Mouse (Mus musculus) lung, embryonic 16.5 days (tissue): ENCODE data around the gene Tvp23a. TPM values are rescaled to one million over a fixed set of nuclear protein-coding genes. Genes with fewer than 3 reads are reported as not detected.

Experiments
- ATAC-seq: fragments of 200-750 bp; cut with Nextera tagmentation; 2 replicates; pipeline ENCODE4 v1.8.0; 2017; ENCODE audit warnings: low read depth, mild to moderate bottlenecking, moderate library complexity
- H3K27ac ChIP-seq: fragments of 300-500 bp; sonication (generic); 2 replicates; pipeline ENCODE4 v1.5.1; 2014; ENCODE audit warnings: mild to moderate bottlenecking, control low read depth, low read length
- H3K27me3 ChIP-seq: fragments of 300-500 bp; sonication (generic); 2 replicates; pipeline ENCODE4 v1.6.1; 2014; ENCODE audit warnings: low read depth, low read length, mixed read lengths; ENCODE audit not compliant: control insufficient read depth, insufficient read depth
- H3K36me3 ChIP-seq: fragments of 300-500 bp; sonication (generic); 2 replicates; pipeline ENCODE4 v1.6.1; 2014; ENCODE audit warnings: low read length; ENCODE audit not compliant: control insufficient read depth, insufficient read depth
- H3K4me1 ChIP-seq: fragments of 300-500 bp; sonication (generic); replicated peaks from 2 replicates; pipeline ENCODE4 v1.6.1; 2014; ENCODE audit warnings: low read length, mixed read lengths; ENCODE audit not compliant: control insufficient read depth, insufficient read depth
- H3K4me2 ChIP-seq: fragments of 300-500 bp; sonication (generic); 2 replicates; pipeline ENCODE4 v1.6.1; 2014; ENCODE audit warnings: low read depth, low read length, control low read depth
- H3K4me3 ChIP-seq: fragments of 300-500 bp; sonication (generic); 2 replicates; pipeline ENCODE4 v1.5.1; 2014; ENCODE audit warnings: mild to moderate bottlenecking, low read length, control low read depth
- H3K9ac ChIP-seq: fragments of 300-500 bp; sonication (generic); 2 replicates; pipeline ENCODE4 v1.6.1; 2014; ENCODE audit warnings: low read length, control low read depth
- H3K9me3 ChIP-seq: fragments of 300-500 bp; sonication (generic); 2 replicates; pipeline ENCODE4 v1.6.1; 2016; ENCODE audit warnings: low read length; ENCODE audit not compliant: control insufficient read depth
- WGBS: fragments of 180-500 bp; shearing (Covaris S2); extraction: QIAGEN DNeasy Blood & Tissue Kit; methylation state at CpG from one replicate; pipeline ENCODE4 v1.1.7; 2014; 5-methylcytosine and 5-hydroxymethylcytosine counted together
- polyA plus RNA-seq: library from polyadenylated mRNA; unstranded; fragments of >200 nt; fragmentation: Nextera tagmentation; extraction: Ambion mirVana; gene quantifications from 2 replicates; pipeline ENCODE4 v1.2.1, GENCODE M21; 2015

The Tvp23a gene
- polyA plus RNA-seq, 1 experiment from 2014 or later = 8.1 TPM

DNA sequence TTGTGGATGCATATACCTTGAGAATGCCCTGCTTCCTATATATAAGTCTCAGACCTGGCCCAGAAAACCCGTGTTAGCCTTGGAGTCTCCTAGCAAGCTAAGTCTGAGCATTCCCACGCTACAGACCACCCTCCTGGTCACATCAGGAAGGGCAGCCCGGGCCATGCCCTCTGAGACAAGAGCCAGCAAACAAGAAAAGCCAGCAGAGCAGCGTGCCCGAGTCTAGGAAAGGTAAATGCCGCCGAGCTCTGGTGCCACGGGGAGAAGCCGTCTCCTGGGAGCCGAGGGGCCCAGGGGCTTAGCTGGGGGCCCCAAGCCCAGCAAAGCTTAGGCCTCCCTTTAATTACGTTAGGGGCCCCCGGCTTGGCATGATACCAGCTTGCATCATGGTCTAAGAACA lies 61.9 kb downstream of the Tvp23a start:
- no peaks in the 10 kb centered on the region for H3K36me3 ChIP-seq
- H3K4me3 ChIP-seq = no peak overlapping the region
- H3K9ac ChIP-seq = no peak overlapping the region
- no peak overlapping the region for H3K27ac ChIP-seq
- no peaks in the 10 kb centered on the region; the same call in 1 of the 2 replicates for H3K27me3 ChIP-seq
- ATAC-seq = 0 out of 2 replicates have a peak, but pooled peaks have one; percentile 7
- WGBS = 74% methylated on average over 12 of the region's 12 CpGs
- H3K9me3 ChIP-seq = no peaks in the 10 kb centered on the region
- no peak overlapping the region for H3K4me2 ChIP-seq
- peaks cover 12% of the 10 kb centered on the region for H3K4me1 ChIP-seq

DNA sequence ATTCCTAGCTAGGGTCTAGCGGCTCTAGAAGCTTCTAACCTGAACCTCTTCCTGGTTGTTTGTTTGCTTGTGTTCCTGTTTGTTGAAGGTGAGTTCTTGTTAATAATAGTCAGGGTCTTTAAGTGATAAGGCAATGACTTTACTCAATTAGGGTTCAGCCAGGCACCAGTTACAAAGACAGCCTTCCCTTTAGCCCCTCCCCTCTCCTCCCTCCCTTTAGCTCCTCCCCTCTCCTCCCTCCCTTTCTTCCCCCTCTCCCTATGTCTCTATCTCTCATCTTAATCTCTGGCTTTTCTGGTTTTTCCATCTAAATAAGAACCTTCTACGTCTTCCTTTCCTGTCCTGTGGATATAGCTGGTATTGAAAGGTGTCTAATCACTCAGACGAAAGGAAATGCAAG lies 62.6 kb downstream of the Tvp23a start:
- Histone ChIP-seq H3K9me3 (no peaks in the 10 kb centered on the region), H3K9ac (peak overlapping the region; percentile 39; the same call in 1 of the 2 replicates), H3K36me3 (no peaks in the 10 kb centered on the region), H3K27ac (0 out of 2 replicates have a peak overlapping the region, but pooled peaks have one; percentile 59), H3K4me1 (peaks cover 12% of the 10 kb centered on the region), H3K4me2 (peak overlapping the region; percentile 52), H3K27me3 (no peaks in the 10 kb centered on the region; the same call in 1 of the 2 replicates), H3K4me3 (peak overlapping the region; percentile 29; the same call in 1 of the 2 replicates)
- ATAC-seq = peak; percentile 52; the same call in 1 of the 2 replicates
- WGBS = 62% methylated on average over 3 of the region's 3 CpGs

DNA sequence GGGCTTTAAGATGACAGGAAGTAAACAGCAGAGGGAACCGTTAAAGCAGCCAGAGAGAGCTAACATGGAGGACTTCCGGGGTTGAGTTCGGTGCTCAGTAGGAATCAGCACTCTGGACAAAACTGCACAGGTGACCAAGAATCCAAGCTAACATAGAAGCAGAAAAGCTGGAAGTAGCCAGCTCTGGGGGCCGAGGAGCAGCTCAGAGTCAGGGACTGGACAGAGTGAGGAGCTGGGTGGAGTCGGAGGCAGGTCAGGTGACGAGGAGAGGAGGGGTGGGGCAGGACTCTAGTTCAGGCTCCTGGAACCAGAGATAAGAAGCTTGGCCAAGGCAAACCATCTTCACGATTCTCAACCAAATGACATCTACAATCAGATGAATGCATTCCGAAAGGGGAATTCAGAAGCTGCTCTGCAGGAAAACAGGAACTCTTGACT lies 63.1 kb downstream of the Tvp23a start:
- H3K4me2 ChIP-seq = peak overlapping the region; percentile 52
- H3K9ac ChIP-seq = peak overlapping the region; percentile 39; the same call in 1 of the 2 replicates
- H3K9me3 ChIP-seq = no peaks in the 10 kb centered on the region
- H3K27ac ChIP-seq = peak overlapping the region; percentile 59; the same call in 1 of the 2 replicates
- no peaks in the 10 kb centered on the region for H3K36me3 ChIP-seq
- 15% methylated on average over 8 of the region's 8 CpGs for WGBS
- peaks cover 12% of the 10 kb centered on the region for H3K4me1 ChIP-seq
- H3K27me3 ChIP-seq = no peaks in the 10 kb centered on the region; the same call in 1 of the 2 replicates
- peak; percentile 72 for ATAC-seq
- peak overlapping the region; percentile 29 for H3K4me3 ChIP-seq

- Histone ChIP-seq H3K36me3 (no peaks in the 10 kb centered on the region), H3K27ac (no peak overlapping the region), H3K27me3 (no peaks in the 10 kb centered on the region; the same call in 1 of the 2 replicates), H3K9ac (no peak overlapping the region), H3K4me1 (peaks cover 10% of the 10 kb centered on the region), H3K4me3 (no peak overlapping the region), H3K9me3 (no peaks in the 10 kb centered on the region), H3K4me2 (no peak overlapping the region)
- ATAC-seq = no peak
- WGBS = 35% methylated on average over 2 of the region's 2 CpGs
Observed at GRCm38 (mm10) chr16:10379531-10379930, 67.6 kb downstream of the Tvp23a start.

- no peaks in the 10 kb centered on the region for H3K9me3 ChIP-seq
- WGBS = 42% methylated on average over 1 of the region's 1 CpGs
- H3K36me3 ChIP-seq = no peaks in the 10 kb centered on the region
- no peaks in the 10 kb centered on the region; the same call in 1 of the 2 replicates for H3K27me3 ChIP-seq
- no peak overlapping the region for H3K9ac ChIP-seq
- no peak overlapping the region for H3K4me2 ChIP-seq
- peaks cover 6% of the 10 kb centered on the region for H3K4me1 ChIP-seq
- no peak overlapping the region for H3K27ac ChIP-seq
- no peak overlapping the region for H3K4me3 ChIP-seq
- no peak for ATAC-seq
Observed at GRCm38 (mm10) chr16:10377286-10377685, 69.9 kb downstream of the Tvp23a start.

DNA sequence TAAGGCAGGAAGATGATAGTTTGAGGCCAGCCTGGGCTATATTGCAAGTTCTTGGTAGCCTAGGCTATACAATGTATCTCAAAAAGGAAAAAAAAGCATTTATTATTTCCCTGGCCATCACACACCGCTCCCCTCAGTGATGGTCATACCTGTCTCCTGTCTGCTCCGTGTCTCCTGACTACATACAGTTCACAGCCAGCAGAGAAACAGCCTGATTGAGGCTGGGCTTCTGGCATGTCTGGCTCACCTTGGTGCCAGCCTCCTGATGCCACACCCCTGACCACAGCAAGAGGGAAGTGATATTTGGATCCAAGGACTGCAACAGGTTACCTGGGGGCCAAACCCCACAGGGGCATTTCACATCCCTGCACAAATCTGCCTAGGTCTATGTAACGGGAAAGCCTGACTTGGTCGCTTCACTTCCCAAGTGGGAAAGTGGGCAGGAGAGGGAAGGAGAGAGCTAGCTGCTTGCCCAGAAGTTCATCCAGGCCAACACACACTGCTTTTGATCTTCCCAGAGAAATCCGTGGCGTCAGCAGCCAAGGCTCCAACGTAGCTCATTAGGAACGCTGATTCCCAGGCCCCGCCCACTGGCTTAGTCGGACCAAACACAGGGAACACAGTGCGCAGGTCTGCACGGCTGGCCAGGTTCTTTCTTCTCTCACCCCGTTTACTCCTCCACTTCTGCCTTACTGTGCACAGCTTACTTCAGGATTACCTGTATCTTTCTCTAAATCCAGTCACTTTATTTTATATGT lies 72.7 kb downstream of the Tvp23a start:
- H3K4me1 ChIP-seq = peaks cover 17% of the 10 kb centered on the region
- no peak overlapping the region for H3K27ac ChIP-seq
- H3K36me3 ChIP-seq = no peaks in the 10 kb centered on the region
- H3K27me3 ChIP-seq = no peaks in the 10 kb centered on the region
- 22% methylated on average over 13 of the region's 13 CpGs for WGBS
- H3K9me3 ChIP-seq = no peaks in the 10 kb centered on the region
- peak overlapping the region; percentile 38 for H3K4me2 ChIP-seq
- peak; percentile 60; the same call in 1 of the 2 replicates for ATAC-seq
- no peak overlapping the region for H3K9ac ChIP-seq
- H3K4me3 ChIP-seq = no peak overlapping the region

DNA sequence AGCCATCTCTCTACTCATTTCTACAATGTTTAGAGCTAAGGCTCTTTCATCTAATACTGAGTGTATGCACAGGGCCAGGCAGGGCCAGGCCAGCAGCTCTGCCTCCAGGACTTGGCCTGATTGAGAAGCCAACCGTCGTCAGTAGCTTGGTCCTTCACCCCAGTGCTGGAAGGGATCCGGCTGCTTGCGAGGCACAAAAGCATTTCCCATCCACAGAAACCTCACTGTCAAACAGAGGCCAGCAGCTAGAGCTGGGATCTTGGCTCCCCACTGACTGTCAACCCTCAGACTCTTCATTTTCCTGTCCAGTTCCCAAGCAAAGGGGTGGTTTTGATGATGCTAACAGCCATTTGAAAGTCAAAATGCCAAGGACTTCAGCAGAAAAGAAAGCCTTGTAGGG lies 74.8 kb downstream of the Tvp23a start:
- Histone ChIP-seq H3K27me3 (no peaks in the 10 kb centered on the region), H3K4me2 (no peak overlapping the region), H3K9me3 (no peaks in the 10 kb centered on the region), H3K4me3 (no peak overlapping the region), H3K36me3 (no peaks in the 10 kb centered on the region), H3K4me1 (peaks cover 23% of the 10 kb centered on the region), H3K9ac (no peak overlapping the region), H3K27ac (no peak overlapping the region)
- no peak for ATAC-seq
- WGBS = 63% methylated on average over 4 of the region's 4 CpGs

Other genes starting within 250 kb of the Tvp23a start
- gene Emp2, start 133.4 kb downstream of the Tvp23a start, polyA plus RNA-seq = 131 and 151 TPM in 2 replicates
- 2.9 and 4.2 TPM in 2 replicates for gene Tekt5, start 51.9 kb downstream of the Tvp23a start, polyA plus RNA-seq
- 59.7 and 59.9 TPM in 2 replicates for gene Nubp1, start 35.4 kb downstream of the Tvp23a start, polyA plus RNA-seq
- 0.92 and 1.4 TPM in 2 replicates for gene Ciita, start 32.7 kb upstream of the Tvp23a start, polyA plus RNA-seq
- 9.7 and 16.2 TPM in 2 replicates for gene Dexi, start 95.7 kb upstream of the Tvp23a start, polyA plus RNA-seq
- gene Clec16a, start 98.0 kb upstream of the Tvp23a start, polyA plus RNA-seq = 27.3 and 30.6 TPM in 2 replicates